Mouse (Mus musculus) neutrophil, adult 5-6 weeks (primary cell): ENCODE results near the gene Hells. TPM values are rescaled to one million over a fixed set of nuclear protein-coding genes. Genes with fewer than 3 reads are reported as not detected.

Experiments used
- ATAC-seq: fragments of 151-379, 151-347 bp; 2 replicates; pipeline ENCODE4 v1.8.0; 2017; ENCODE audit warnings: mild to moderate bottlenecking, moderate TSS enrichment; ENCODE audit not compliant: insufficient number of reproducible peaks, poor library complexity, low FRiP score, severe bottlenecking; ENCODE audit errors: extremely low read depth
- total RNA-seq: library from RNA; stranded (forward); fragments of 200-1000 nt; gene quantifications from 2 replicates; pipeline ENCODE4 v1.2.3, GENCODE M21; 2017

The Hells gene
- total RNA-seq, result 6.6 and 12.2 TPM in 2 replicates

- peak; percentile 78 for ATAC-seq
Observed at GRCm38 (mm10) chr19:38930788-38931565, at the start of gene Hells. Gene Hells (plus strand): TSS chr19:38930915.

- no peak for ATAC-seq
Observed at GRCm38 (mm10) chr19:38901146-38902135, 29.3 kb upstream of the Hells start.

GRCm38 (mm10) chr19:38902501-38902900 is 28.2 kb upstream of the Hells start:
- no peak for ATAC-seq

GRCm38 (mm10) chr19:38913786-38914185 is 16.9 kb upstream of the Hells start:
- ATAC-seq, result no peak

- no peak for ATAC-seq
Observed at GRCm38 (mm10) chr19:38914926-38915325, 15.8 kb upstream of the Hells start.

- ATAC-seq, result peak; percentile 41; the same call in 1 of the 2 replicates
Observed at GRCm38 (mm10) chr19:38915677-38916076, 15.0 kb upstream of the Hells start.

- ATAC-seq, result no peak
Observed at GRCm38 (mm10) chr19:38928481-38929158, 2.1 kb upstream of the Hells start.

- no peak for ATAC-seq
Observed at GRCm38 (mm10) chr19:38929471-38930251, 1.1 kb upstream of the Hells start.

GRCm38 (mm10) chr19:38930252-38930787 is 395 bp upstream of the Hells start:
- ATAC-seq, result no peak

GRCm38 (mm10) chr19:38931566-38931890 is 813 bp downstream of the Hells start:
- no peak for ATAC-seq

GRCm38 (mm10) chr19:38944590-38945307 is 14.0 kb downstream of the Hells start:
- ATAC-seq, result no peak

GRCm38 (mm10) chr19:38970741-38971140 is 40.0 kb downstream of the Hells start:
- no peak for ATAC-seq

- no peak for ATAC-seq
Observed at GRCm38 (mm10) chr19:38972581-38972980, 41.9 kb downstream of the Hells start.

GRCm38 (mm10) chr19:38973666-38974065 is 43.0 kb downstream of the Hells start:
- ATAC-seq, result no peak

GRCm38 (mm10) chr19:38976269-38976668 is 45.6 kb downstream of the Hells start:
- no peak for ATAC-seq

GRCm38 (mm10) chr19:38981966-38982365 is 51.3 kb downstream of the Hells start:
- peak; percentile 51; the same call in 1 of the 2 replicates for ATAC-seq

- no peak for ATAC-seq
Observed at GRCm38 (mm10) chr19:38998248-38998647, 67.5 kb downstream of the Hells start.

- ATAC-seq, result no peak
Observed at GRCm38 (mm10) chr19:38998676-38999075, 68.0 kb downstream of the Hells start.
